Mouse (Mus musculus) heart, embryonic 13.5 days (tissue): Measurements from ENCODE around the gene Grb2. TPM values are rescaled to one million over a fixed set of nuclear protein-coding genes. Genes with fewer than 3 reads are reported as not detected.

Source experiments
- ATAC-seq: fragments of 200-750 bp; cut with Nextera tagmentation; 2 replicates; pipeline ENCODE4 v1.8.0; 2017; ENCODE audit warnings: moderate TSS enrichment; ENCODE audit not compliant: insufficient number of reproducible peaks, low FRiP score, low TSS enrichment; ENCODE audit errors: extremely low read depth
- H3K27ac ChIP-seq: fragments of 300-500 bp; sonication (generic); replicated peaks from 2 replicates; pipeline ENCODE4 v1.5.1; 2015; ENCODE audit warnings: moderate library complexity, mild to moderate bottlenecking, inconsistent platforms
- H3K27me3 ChIP-seq: fragments of 300-500 bp; sonication (generic); replicated peaks from 2 replicates; pipeline ENCODE4 v1.6.1; 2015; ENCODE audit warnings: mild to moderate bottlenecking, inconsistent platforms
- H3K36me3 ChIP-seq: fragments of 300-500 bp; sonication (generic); 2 replicates; pipeline ENCODE4 v1.6.1; 2015; ENCODE audit warnings: mild to moderate bottlenecking, inconsistent platforms
- H3K4me1 ChIP-seq: fragments of 300-500 bp; sonication (generic); 2 replicates; pipeline ENCODE4 v1.6.1; 2015; ENCODE audit warnings: inconsistent platforms
- H3K4me2 ChIP-seq: fragments of 300-500 bp; sonication (generic); 2 replicates; pipeline ENCODE4 v1.6.1; 2015; ENCODE audit warnings: inconsistent platforms, mild to moderate bottlenecking, moderate library complexity
- H3K4me3 ChIP-seq: fragments of 300-500 bp; sonication (generic); 2 replicates; pipeline ENCODE4 v1.5.1; 2015; ENCODE audit warnings: moderate library complexity, mild to moderate bottlenecking, inconsistent platforms
- H3K9ac ChIP-seq: fragments of 300-500 bp; sonication (generic); 2 replicates; pipeline ENCODE4 v1.6.1; 2015; ENCODE audit warnings: inconsistent platforms, mild to moderate bottlenecking, moderate library complexity
- H3K9me3 ChIP-seq: fragments of 300-500 bp; sonication (generic); 2 replicates; pipeline ENCODE4 v1.6.1; 2016; ENCODE audit warnings: inconsistent platforms
- WGBS: fragments of 180-500 bp; shearing (Covaris S2); methylation state at CpG from one replicate; pipeline ENCODE4 v1.1.7; 2015; ENCODE audit warnings: mixed read lengths; 5-methylcytosine and 5-hydroxymethylcytosine counted together
- polyA plus RNA-seq: library from polyadenylated mRNA; unstranded; fragments of >200 nt; fragmentation: Nextera tagmentation; extraction: Ambion mirVana; gene quantifications from 2 replicates; pipeline ENCODE4 v1.2.1, GENCODE M21; 2015

Gene Grb2
- polyA plus RNA-seq, 1 experiment from 2014 or later: 90.0 TPM

DNA sequence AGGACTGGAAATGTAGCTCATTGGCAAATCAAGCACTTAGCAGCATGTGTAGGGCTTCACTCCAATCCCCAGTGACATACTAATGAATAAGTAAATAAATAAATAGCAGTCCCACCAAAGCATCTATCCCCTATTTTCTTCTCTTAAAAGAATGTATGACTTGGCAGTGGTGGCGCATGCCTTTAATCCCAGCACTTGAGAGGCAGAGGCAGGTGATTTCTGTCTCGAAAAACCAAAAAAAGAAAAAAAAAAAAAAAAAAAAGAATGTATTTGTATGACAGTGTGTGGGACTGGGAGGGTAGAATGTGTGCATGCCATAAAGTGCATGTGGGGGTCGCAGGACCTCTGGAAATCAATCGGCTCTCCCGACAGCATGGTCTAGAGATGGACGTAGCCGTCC, 22.4 kb downstream of the Grb2 start:
- Histone ChIP-seq H3K4me2 (peak overlapping the region; percentile 39), H3K27ac (peak overlapping the region; percentile 78), H3K4me1 (peaks cover 41% of the 10 kb centered on the region), H3K27me3 (no peaks in the 10 kb centered on the region), H3K9ac (peak overlapping the region; percentile 51; the same call in 1 of the 2 replicates), H3K36me3 (peaks cover 53% of the 10 kb centered on the region), H3K9me3 (no peaks in the 10 kb centered on the region), H3K4me3 (no peak overlapping the region)
- no peak for ATAC-seq
- WGBS: 43% methylated on average over 7 of the region's 7 CpGs

DNA sequence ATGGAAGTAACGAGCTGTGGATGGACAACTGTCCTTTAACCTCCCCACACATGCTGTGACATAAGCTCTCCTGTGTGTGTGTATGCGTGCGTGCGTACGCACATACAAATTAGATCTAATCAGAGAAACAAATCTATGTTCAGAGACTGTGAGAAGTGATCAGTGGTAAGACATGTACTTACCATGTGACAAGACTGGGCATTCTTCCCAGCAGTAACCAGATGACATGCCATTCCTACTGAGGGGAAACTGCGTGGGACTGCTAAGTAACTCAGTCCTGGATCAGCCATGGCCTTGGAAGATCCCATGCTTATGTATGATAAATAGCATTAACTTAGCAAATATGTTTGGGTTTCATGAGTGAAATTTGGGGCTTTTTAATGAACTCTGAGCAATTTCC, 23.5 kb downstream of the Grb2 start:
- 78% methylated on average over 6 of the region's 6 CpGs for WGBS
- Histone ChIP-seq H3K9ac (0 out of 2 replicates have a peak overlapping the region, but pooled peaks have one; percentile 39), H3K36me3 (peaks cover 58% of the 10 kb centered on the region), H3K4me1 (peaks cover 34% of the 10 kb centered on the region), H3K27me3 (no peaks in the 10 kb centered on the region), H3K9me3 (no peaks in the 10 kb centered on the region), H3K4me2 (no peak overlapping the region), H3K27ac (peak overlapping the region; percentile 78), H3K4me3 (no peak overlapping the region)
- ATAC-seq: no peak

DNA sequence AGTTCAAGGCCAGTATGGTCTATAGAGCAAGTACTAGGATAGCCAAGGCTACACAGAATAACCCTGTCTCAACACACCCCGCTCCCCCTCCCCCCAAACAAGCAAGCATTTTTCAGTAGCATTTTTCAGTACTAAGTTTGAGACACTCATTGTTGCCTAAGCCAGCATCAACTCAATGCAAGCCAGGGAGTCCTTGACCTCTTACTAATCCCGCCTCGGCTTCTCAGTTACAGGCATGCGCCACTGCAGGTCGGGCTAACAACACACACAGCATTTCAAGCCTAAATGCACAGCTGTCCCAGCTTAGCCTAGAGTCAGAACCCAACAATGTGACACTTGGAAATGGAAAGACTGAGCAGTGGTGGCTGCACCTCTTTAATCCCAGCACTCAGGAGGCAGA, 25.1 kb downstream of the Grb2 start:
- peaks cover 53% of the 10 kb centered on the region for H3K36me3 ChIP-seq
- ATAC-seq: no peak
- no peak overlapping the region for H3K27ac ChIP-seq
- H3K27me3 ChIP-seq: no peaks in the 10 kb centered on the region
- H3K4me3 ChIP-seq: no peak overlapping the region
- no peaks in the 10 kb centered on the region for H3K9me3 ChIP-seq
- peaks cover 43% of the 10 kb centered on the region for H3K4me1 ChIP-seq
- H3K9ac ChIP-seq: no peak overlapping the region
- no peak overlapping the region for H3K4me2 ChIP-seq
- 97% methylated on average over 5 of the region's 5 CpGs for WGBS

DNA sequence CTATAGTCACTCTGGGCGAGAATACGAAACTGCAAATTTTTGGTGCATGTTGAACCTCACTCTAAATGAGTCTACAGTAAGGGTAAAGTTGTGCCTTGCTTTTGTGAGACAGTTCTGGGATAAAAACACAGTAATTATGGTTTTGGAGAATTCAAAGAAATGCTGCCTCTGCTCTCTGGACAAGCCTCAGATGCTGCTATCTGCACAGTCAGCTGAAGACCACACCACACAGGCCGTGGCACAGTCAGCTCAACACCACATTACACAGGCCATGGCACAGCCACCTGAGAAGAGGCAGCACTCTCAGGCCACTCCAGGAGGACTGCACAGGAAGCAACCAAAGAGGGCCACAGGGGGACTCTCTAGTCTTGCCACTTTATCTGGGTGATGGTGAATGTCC, 26.0 kb downstream of the Grb2 start:
- Histone ChIP-seq H3K27ac (no peak overlapping the region), H3K4me3 (no peak overlapping the region), H3K27me3 (no peaks in the 10 kb centered on the region), H3K9me3 (no peaks in the 10 kb centered on the region), H3K4me1 (peaks cover 43% of the 10 kb centered on the region), H3K9ac (no peak overlapping the region), H3K4me2 (no peak overlapping the region), H3K36me3 (peaks cover 53% of the 10 kb centered on the region)
- 86% methylated on average over 3 of the region's 3 CpGs for WGBS
- no peak for ATAC-seq

- Histone ChIP-seq H3K9me3 (no peaks in the 10 kb centered on the region), H3K27ac (peak overlapping the region; percentile 52), H3K27me3 (no peaks in the 10 kb centered on the region), H3K4me2 (no peak overlapping the region), H3K36me3 (peaks cover 56% of the 10 kb centered on the region), H3K9ac (no peak overlapping the region), H3K4me3 (no peak overlapping the region), H3K4me1 (peaks cover 31% of the 10 kb centered on the region)
- ATAC-seq: no peak
- whole genome bisulfite sequencing: 88% methylated on average over 9 of the region's 9 CpGs
These were observed 28.7 kb downstream of the Grb2 start for GRCm38 (mm10) chr11:115679554-115680238.

GRCm38 (mm10) chr11:115678861-115679260, 29.5 kb downstream of the Grb2 start:
- Histone ChIP-seq H3K9ac (no peak overlapping the region), H3K27me3 (no peaks in the 10 kb centered on the region), H3K36me3 (peaks cover 53% of the 10 kb centered on the region), H3K4me1 (peaks cover 35% of the 10 kb centered on the region), H3K27ac (0 out of 2 replicates have a peak overlapping the region, but pooled peaks have one; percentile 52), H3K9me3 (no peaks in the 10 kb centered on the region), H3K4me3 (no peak overlapping the region), H3K4me2 (no peak overlapping the region)
- WGBS: 88% methylated on average over 6 of the region's 6 CpGs
- ATAC-seq: no peak

- H3K9me3 ChIP-seq: no peaks in the 10 kb centered on the region
- peaks cover 40% of the 10 kb centered on the region for H3K4me1 ChIP-seq
- H3K36me3 ChIP-seq: peaks cover 39% of the 10 kb centered on the region
- H3K27ac ChIP-seq: no peak overlapping the region
- no peak overlapping the region for H3K4me3 ChIP-seq
- H3K9ac ChIP-seq: no peak overlapping the region
- no peaks in the 10 kb centered on the region for H3K27me3 ChIP-seq
- H3K4me2 ChIP-seq: no peak overlapping the region
- WGBS: 86% methylated on average over 3 of the region's 3 CpGs
- no peak for ATAC-seq
These were observed 30.9 kb downstream of the Grb2 start for GRCm38 (mm10) chr11:115677511-115677910.

- Histone ChIP-seq H3K9me3 (no peaks in the 10 kb centered on the region), H3K36me3 (peaks cover 31% of the 10 kb centered on the region), H3K4me1 (peaks cover 48% of the 10 kb centered on the region), H3K27ac (no peak overlapping the region), H3K9ac (no peak overlapping the region), H3K27me3 (no peaks in the 10 kb centered on the region), H3K4me3 (no peak overlapping the region), H3K4me2 (no peak overlapping the region)
- ATAC-seq: no peak
- 86% methylated on average over 8 of the region's 8 CpGs for WGBS
These were observed 31.7 kb downstream of the Grb2 start for GRCm38 (mm10) chr11:115676738-115677137.

DNA sequence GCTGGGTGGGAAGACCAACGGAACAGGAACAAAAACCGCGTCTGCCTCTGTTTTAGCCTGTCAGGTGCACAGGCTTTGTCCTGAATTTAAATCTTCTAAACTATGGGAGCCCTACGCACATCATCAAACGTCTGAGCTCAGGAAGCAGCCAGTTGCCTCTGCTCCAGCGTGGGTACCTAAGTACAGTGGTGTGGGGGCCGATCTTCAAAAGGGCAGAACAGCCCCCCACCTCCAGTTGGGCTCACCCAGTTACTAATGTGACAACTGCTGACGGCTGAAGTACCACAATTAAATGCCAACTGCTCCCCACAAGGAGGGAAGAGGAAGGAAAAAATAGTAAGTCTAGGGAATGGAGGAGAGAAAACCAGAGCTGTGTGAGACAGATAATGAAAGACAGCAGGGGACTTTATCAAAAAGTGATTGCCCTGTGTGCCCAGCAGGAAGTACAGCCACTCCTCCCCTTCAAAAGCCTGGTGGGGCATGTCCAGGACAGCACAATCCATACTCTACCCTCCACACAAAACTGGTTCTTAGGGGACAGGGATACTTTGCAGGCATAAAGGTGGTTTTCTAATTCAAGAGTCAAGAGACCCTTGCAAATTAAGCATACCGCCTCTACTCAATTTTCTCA, 34.0 kb downstream of the Grb2 start:
- no peak overlapping the region for H3K4me3 ChIP-seq
- ATAC-seq: no peak
- WGBS: 56% methylated on average over 9 of the region's 9 CpGs
- peak overlapping the region; percentile 18 for H3K4me2 ChIP-seq
- no peaks in the 10 kb centered on the region for H3K9me3 ChIP-seq
- peaks cover 21% of the 10 kb centered on the region for H3K36me3 ChIP-seq
- H3K9ac ChIP-seq: peak overlapping the region; percentile 65
- H3K27ac ChIP-seq: peak overlapping the region; percentile 68
- H3K4me1 ChIP-seq: peaks cover 60% of the 10 kb centered on the region
- no peaks in the 10 kb centered on the region for H3K27me3 ChIP-seq

DNA sequence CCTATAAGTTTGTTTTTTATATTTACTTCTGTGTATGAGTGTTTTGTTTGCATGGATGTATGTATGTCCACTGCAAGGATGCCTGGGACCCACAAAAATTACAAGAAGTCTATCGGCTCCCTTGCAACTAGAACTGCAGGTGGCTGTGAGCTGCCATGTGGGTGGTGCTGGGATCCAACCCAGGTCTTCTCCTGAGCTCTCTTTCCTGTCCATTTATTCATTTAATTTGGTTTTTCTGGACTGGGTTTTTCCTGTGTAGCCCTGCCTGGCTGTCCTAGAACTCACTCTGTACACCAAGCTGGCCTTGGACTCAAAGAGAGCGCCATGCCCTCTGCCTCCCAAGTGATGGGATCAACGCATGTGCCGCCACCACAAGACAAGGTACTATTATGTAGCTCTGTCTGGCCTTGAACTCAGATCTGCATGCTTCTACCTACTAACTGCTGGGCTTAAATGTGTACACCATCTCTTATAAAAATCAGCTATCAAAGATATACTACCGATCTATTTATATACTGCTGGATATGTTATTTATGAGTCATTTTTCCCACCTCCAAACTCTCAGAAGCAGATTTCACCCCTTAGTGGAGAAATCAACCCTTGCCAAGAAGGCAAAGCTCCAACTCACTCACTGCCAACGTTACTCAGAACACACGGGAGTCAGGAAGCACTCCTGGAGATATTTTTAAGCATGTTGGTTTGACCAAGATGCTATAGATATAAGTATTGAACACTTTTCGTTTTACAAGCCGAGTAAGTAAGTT, 34.7 kb downstream of the Grb2 start:
- H3K4me1 ChIP-seq: peaks cover 60% of the 10 kb centered on the region
- no peaks in the 10 kb centered on the region for H3K9me3 ChIP-seq
- no peak overlapping the region for H3K4me3 ChIP-seq
- ATAC-seq: no peak
- H3K27ac ChIP-seq: peak overlapping the region; percentile 68
- no peak overlapping the region for H3K9ac ChIP-seq
- WGBS: 70% methylated on average over 9 of the region's 9 CpGs
- peaks cover 16% of the 10 kb centered on the region for H3K36me3 ChIP-seq
- peak overlapping the region; percentile 18; the same call in 1 of the 2 replicates for H3K4me2 ChIP-seq
- no peaks in the 10 kb centered on the region for H3K27me3 ChIP-seq

DNA sequence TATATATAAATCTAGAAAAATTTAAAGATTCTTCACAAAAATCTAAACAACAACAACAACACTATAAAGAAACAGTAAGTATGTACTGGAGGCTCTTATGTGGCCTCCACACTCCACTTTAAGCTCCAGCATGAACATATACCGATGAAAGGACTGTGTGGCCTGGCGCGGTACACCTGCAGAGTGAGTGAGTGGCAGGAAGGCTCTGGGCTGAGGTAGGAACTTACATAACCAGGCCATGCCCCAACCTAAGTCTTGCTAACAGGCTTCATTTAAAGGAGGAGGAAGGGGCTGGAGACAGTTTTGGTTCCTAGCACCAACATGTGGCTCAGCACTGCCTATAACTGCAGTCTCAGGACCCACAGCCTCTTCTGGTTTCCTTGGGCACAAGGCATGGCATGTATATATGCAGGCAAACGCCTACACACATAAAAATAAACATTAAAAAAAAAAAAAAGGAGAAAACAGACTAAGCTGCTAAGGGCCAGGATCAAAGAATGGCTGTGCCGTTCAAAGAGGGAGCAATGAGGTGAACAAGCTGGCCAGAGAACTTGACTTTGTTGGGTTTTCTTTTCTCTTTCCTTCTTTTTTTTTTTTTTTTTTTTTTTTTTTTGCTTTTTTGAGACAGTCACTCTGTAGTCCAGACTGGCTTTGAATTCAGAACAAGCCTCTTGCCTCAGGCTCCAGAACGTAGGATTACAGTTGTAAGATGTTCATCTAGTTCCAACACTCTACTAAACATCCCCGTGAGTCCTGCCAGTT, 36.0 kb downstream of the Grb2 start:
- peaks cover 64% of the 10 kb centered on the region for H3K4me1 ChIP-seq
- no peak for ATAC-seq
- H3K4me3 ChIP-seq: no peak overlapping the region
- no peak overlapping the region for H3K9ac ChIP-seq
- H3K4me2 ChIP-seq: no peak overlapping the region
- 81% methylated on average over 7 of the region's 7 CpGs for WGBS
- H3K27ac ChIP-seq: no peak overlapping the region
- no peaks in the 10 kb centered on the region for H3K27me3 ChIP-seq
- H3K36me3 ChIP-seq: peaks cover 6% of the 10 kb centered on the region
- no peaks in the 10 kb centered on the region for H3K9me3 ChIP-seq
